Mouse (Mus musculus): ENCODE measurements around the gene Ank2. TPM values are rescaled to one million over a fixed set of nuclear protein-coding genes. Genes with fewer than 3 reads are reported as not detected.

The Ank2 gene
- polyA plus RNA-seq, 1 experiment from 2014 or later, result 19.6 TPM

DNA sequence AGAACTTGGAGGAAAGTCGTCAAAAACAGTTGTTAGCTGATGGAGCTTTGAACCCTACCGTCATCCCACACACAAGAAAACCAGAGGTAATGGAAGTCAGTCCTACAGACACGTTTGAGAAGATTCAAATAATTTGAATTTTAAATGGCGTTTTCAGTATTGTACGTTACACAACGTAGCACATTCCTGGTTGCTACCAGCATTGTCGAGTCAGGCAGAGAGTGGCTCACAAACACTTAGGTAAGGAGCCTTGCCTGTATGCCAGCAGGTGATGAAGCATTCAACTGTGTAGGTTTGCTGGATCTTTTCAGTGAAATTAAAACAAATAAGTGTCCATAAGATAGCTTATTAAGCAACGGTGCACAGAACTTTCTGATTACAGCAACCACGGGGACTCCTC is 36.0 kb downstream of the Ank2 start:
- Histone ChIP-seq H3K36me3 (ENCODE audit: insufficient read depth) (no peaks in the 10 kb centered on the region), H3K4me1 (ENCODE audit: insufficient read depth) (0 out of 2 replicates have a peak, but pooled peaks cover 5% of the 10 kb centered on the region), H3K9me3 (ENCODE audit: low read depth, low read length) (no peaks in the 10 kb centered on the region), H3K4me3 (ENCODE audit: low read depth, low read length) (no peak overlapping the region), H3K27ac (ENCODE audit: low read depth) (no peak overlapping the region), H3K4me2 (no peak overlapping the region), H3K27me3 (ENCODE audit: insufficient read depth, low read length) (no peaks in the 10 kb centered on the region), H3K9ac (no peak overlapping the region)
- DNase-seq, result no peak
- ATAC-seq (ENCODE audit: insufficient read depth), result no peak
- no peak for TF ChIP-seq CTCF (IDR thresholded peaks at IDR 0.05; ENCODE audit: low read depth)
- 41% methylated on average over 9 of the region's 9 CpGs for WGBS

DNA sequence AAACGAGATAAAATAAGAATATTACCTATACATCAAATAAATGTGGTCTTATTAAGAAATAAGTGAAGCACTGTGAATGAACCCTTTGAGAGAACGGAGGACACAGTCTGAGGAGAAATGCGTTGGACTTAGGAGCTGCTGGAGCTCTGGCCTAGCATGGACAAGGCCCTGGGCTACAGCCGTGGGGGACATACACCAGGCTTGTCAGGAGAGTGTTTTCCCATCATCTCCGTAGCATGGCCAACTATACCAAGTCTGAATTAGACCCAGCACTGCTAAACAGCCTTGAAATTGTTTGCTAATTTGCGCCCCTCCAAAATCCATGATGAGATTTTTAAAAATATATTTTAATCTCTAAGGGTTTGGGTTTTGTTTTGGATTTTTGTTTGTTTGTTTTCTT is 36.7 kb downstream of the Ank2 start:
- no peak for ATAC-seq (ENCODE audit: insufficient read depth)
- Histone ChIP-seq H3K27ac (ENCODE audit: low read depth) (no peak overlapping the region), H3K4me2 (no peak overlapping the region), H3K9me3 (ENCODE audit: low read depth, low read length) (no peaks in the 10 kb centered on the region), H3K36me3 (ENCODE audit: insufficient read depth) (no peaks in the 10 kb centered on the region), H3K4me1 (ENCODE audit: insufficient read depth) (0 out of 2 replicates have a peak, but pooled peaks cover 5% of the 10 kb centered on the region), H3K4me3 (ENCODE audit: low read depth, low read length) (no peak overlapping the region), H3K9ac (no peak overlapping the region), H3K27me3 (ENCODE audit: insufficient read depth, low read length) (no peaks in the 10 kb centered on the region)
- TF ChIP-seq CTCF (IDR thresholded peaks at IDR 0.05; ENCODE audit: low read depth), result no peak
- 72% methylated on average over 6 of the region's 6 CpGs for WGBS
- DNase-seq, result no peak

DNA sequence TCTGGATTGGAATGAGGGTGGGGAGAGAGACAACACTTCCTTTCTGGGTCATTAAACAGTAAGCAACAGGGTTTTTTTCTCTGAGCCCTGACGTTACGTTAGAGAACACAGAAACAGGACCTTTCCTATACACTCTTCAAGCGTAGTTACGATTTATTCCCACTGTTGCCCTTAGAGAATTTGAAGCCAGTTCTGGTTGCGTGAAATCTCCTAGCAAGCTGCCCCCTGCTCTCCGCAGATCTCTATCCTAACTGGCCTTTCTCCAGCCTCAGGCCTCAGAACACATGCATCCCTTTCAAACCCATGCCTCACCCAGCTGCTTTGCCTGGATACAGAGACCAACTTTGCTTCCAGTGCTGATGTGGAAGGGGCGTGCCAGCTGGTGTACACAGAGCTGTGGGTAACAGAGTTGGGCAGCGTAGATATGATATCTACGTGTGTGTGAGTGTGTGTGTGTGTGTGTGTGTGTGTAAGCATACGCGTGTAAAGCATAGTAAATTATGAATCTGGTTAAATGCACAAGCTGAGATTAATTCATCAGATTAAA is 38.2 kb downstream of the Ank2 start:
- H3K4me3 ChIP-seq (ENCODE audit: low read depth, low read length), result no peak overlapping the region
- ATAC-seq (ENCODE audit: insufficient read depth), result no peak
- H3K4me2 ChIP-seq, result no peak overlapping the region
- no peaks in the 10 kb centered on the region for H3K36me3 ChIP-seq (ENCODE audit: insufficient read depth)
- DNase-seq, result no peak
- 57% methylated on average over 11 of the region's 11 CpGs for WGBS
- H3K4me1 ChIP-seq (ENCODE audit: insufficient read depth), result 0 out of 2 replicates have a peak, but pooled peaks cover 5% of the 10 kb centered on the region
- TF ChIP-seq CTCF (IDR thresholded peaks at IDR 0.05; ENCODE audit: low read depth), result no peak
- H3K9me3 ChIP-seq (ENCODE audit: low read depth, low read length), result no peaks in the 10 kb centered on the region
- H3K27ac ChIP-seq (ENCODE audit: low read depth), result no peak overlapping the region
- no peak overlapping the region for H3K9ac ChIP-seq
- no peaks in the 10 kb centered on the region for H3K27me3 ChIP-seq (ENCODE audit: insufficient read depth, low read length)

DNA sequence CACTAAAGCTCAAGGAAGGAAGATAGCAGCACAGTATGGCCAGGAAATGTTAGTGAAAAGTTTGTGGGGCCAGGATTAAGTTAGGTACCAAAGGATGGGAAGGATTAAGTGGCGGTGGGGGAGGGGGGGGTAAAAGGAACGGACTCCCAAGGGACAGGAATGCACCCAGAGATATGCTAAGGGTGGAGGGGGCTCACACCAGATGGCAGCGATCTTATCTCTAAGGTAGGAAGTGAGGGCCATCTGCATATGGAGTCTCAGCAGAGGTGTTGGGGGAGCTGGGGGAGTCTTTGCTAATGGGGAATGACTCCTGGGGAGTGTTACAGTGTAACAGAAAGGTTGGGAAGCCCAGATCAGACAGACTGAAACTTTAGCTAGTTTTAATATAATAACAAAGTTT is 39.3 kb downstream of the Ank2 start:
- 9% methylated on average over 3 of the region's 3 CpGs for WGBS
- ATAC-seq (ENCODE audit: insufficient read depth), result no peak

DNA sequence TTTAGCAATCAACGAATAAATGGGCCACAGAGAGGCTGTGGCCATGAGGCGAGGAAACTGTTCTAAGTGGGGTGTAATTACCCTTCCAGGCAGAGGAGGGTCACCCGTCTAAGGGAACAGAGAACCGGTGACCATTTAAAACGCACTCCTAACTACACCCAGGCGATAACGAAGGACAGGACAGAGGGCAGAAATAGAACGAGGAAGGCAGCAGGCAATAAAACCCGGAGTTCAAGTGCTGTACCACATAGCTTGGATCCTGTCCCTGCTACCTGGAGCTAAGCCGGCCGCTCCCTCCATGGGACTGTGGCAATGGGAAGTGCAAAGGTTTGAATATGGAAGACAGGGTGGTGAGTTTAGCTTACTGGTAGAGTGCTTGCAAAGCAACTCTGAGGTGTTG is 40.2 kb downstream of the Ank2 start:
- 0 out of 2 replicates have a peak, but pooled peaks have one; percentile 25 for ATAC-seq (ENCODE audit: insufficient read depth)
- 29% methylated on average over 11 of the region's 11 CpGs for WGBS
- Histone ChIP-seq H3K9me3 (ENCODE audit: low read depth, low read length) (no peaks in the 10 kb centered on the region), H3K27ac (ENCODE audit: low read depth) (no peak overlapping the region), H3K9ac (no peak overlapping the region), H3K4me2 (no peak overlapping the region), H3K27me3 (ENCODE audit: insufficient read depth, low read length) (no peaks in the 10 kb centered on the region), H3K4me3 (ENCODE audit: low read depth, low read length) (no peak overlapping the region), H3K4me1 (ENCODE audit: insufficient read depth) (0 out of 2 replicates have a peak, but pooled peaks cover 5% of the 10 kb centered on the region), H3K36me3 (ENCODE audit: insufficient read depth) (no peaks in the 10 kb centered on the region)
- no peak for TF ChIP-seq CTCF (IDR thresholded peaks at IDR 0.05; ENCODE audit: low read depth)
- DNase-seq, result no peak

More for the DNA sequence above, 39.3 kb downstream of the Ank2 start:
- DNase-seq, result no peak
- Histone ChIP-seq H3K27me3 (ENCODE audit: insufficient read depth, low read length) (no peaks in the 10 kb centered on the region), H3K27ac (ENCODE audit: low read depth) (no peak overlapping the region), H3K4me1 (ENCODE audit: insufficient read depth) (0 out of 2 replicates have a peak, but pooled peaks cover 5% of the 10 kb centered on the region), H3K4me3 (ENCODE audit: low read depth, low read length) (no peak overlapping the region), H3K9ac (no peak overlapping the region), H3K9me3 (ENCODE audit: low read depth, low read length) (no peaks in the 10 kb centered on the region), H3K4me2 (no peak overlapping the region), H3K36me3 (ENCODE audit: insufficient read depth) (no peaks in the 10 kb centered on the region)
- no peak for TF ChIP-seq CTCF (IDR thresholded peaks at IDR 0.05; ENCODE audit: low read depth)

DNA sequence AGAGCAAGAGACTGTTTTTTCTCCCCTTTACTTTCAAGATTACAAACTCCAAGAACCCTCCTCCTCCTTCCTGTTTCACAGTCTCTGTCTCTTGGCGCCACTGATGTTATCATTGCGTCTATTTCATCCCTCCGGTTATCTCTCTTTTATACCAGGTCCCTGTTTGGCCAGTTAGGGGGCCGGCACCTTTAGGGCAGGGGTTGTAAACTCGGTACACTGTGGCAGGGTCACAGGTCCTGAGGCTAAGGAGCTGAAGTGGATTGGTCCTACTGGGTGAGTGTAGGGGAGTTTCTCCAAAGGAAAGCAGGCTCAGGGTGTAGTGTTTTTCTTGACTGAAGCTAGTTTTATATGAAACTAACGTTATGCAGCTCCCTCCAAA is 40.7 kb downstream of the Ank2 start:
- Histone ChIP-seq H3K9ac (no peak overlapping the region), H3K9me3 (ENCODE audit: low read depth, low read length) (no peaks in the 10 kb centered on the region), H3K4me2 (peak overlapping the region; percentile 29; the same call in 1 of the 2 replicates), H3K27ac (ENCODE audit: low read depth) (no peak overlapping the region), H3K4me3 (ENCODE audit: low read depth, low read length) (no peak overlapping the region), H3K27me3 (ENCODE audit: insufficient read depth, low read length) (no peaks in the 10 kb centered on the region), H3K36me3 (ENCODE audit: insufficient read depth) (no peaks in the 10 kb centered on the region), H3K4me1 (ENCODE audit: insufficient read depth) (0 out of 2 replicates have a peak, but pooled peaks cover 5% of the 10 kb centered on the region)
- DNase-seq (no peak), ATAC-seq (ENCODE audit: insufficient read depth) (no peak)
- 10% methylated on average over 6 of the region's 6 CpGs for WGBS
- no peak for TF ChIP-seq CTCF (IDR thresholded peaks at IDR 0.05; ENCODE audit: low read depth)

DNA sequence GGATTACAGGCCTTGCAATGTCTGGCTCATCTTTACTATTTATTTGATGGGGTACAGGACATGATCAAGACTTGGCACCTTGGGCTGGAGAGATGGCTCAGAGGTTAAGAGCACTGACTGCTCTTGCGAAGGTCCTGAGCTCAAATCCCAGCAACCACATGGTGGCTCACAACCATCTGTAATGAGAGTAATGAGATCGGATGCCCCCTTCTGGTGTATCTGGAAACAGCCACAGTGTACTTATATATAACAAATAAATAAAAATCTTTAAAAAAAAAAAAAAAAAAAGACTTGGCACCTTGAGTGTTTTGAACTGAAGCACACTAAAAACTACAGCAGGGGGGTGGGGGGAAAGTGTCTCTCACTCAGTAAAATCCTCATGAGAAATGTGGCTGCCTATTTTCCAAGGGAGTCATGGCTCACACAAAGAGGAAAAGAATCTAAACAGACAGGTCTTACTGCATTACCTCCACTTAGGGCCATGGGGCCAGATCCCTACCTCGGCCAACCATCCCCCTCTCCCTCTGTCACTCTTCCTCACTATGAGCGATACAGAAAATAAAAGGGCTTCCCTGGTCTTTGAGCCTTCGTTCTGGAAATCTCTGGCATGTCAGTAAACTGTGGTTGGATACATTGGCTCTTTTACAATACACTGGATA is 41.3 kb downstream of the Ank2 start:
- Histone ChIP-seq H3K4me3 (ENCODE audit: low read depth, low read length) (no peak overlapping the region), H3K9me3 (ENCODE audit: low read depth, low read length) (no peaks in the 10 kb centered on the region), H3K4me1 (ENCODE audit: insufficient read depth) (0 out of 2 replicates have a peak, but pooled peaks cover 5% of the 10 kb centered on the region), H3K4me2 (peak overlapping the region; percentile 29; the same call in 1 of the 2 replicates), H3K27ac (ENCODE audit: low read depth) (0 out of 2 replicates have a peak overlapping the region, but pooled peaks have one; percentile 33), H3K9ac (no peak overlapping the region), H3K27me3 (ENCODE audit: insufficient read depth, low read length) (no peaks in the 10 kb centered on the region), H3K36me3 (ENCODE audit: insufficient read depth) (no peaks in the 10 kb centered on the region)
- DNase-seq, result peak; percentile 67
- peak; percentile 31; the same call in 1 of the 2 replicates for TF ChIP-seq CTCF (IDR thresholded peaks at IDR 0.05; ENCODE audit: low read depth)
- ATAC-seq (ENCODE audit: insufficient read depth), result peak; percentile 18; the same call in 1 of the 2 replicates
- WGBS, result 17% methylated on average over 5 of the region's 5 CpGs
